24 mouse cellular contexts compared by ENCODE assay signal in the genomic region with DNA sequence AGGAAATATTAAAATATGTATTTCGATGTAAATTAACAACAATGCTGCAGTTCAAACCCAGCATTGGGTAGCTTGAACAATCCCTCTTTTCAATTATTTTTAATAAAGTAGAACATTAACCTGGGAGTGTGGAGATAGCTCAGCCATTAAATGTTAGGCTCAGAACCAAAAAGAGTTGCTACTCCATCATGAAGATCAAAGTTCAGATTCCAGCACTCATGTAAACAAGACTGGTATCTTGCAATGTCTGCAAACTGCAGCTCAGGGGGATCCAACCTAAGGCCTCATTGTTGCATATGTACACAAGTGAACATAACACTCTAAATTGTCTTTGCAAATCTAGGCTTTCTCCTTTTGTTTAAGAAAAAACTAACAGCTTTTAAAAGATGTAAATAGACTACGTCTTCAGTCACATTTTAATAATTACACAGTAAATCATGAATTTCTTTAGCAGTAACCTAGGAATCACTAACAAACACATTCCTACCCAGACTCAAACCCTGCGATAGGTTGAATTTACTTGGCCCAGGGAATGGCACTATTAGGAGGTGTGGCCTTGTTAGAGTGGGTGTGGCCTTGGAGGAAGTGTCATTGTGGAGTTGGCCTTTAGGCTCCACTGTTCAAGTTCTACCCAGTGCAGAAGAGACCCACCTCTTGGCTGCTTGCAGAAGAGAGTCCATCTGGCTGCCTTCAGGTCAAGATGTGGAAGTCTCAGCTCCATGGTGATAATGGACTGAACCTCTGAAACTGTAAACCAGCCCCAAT. TPM values are rescaled to one million over a fixed set of nuclear protein-coding genes. Genes with fewer than 3 reads are reported as not detected.
DNase-seq lines count a peak whose midpoint lies in the region; ATAC-seq and TF ChIP-seq lines count a peak whose summit lies in the region.
"Had no signal": no experiment of that assay in that cellular context is flagged by ENCODE, and none has a peak within 500 bp of the region (broad histone marks: within the 10 kb centered on the region; RNA-seq: fewer than 3 reads in every experiment).

No protein-coding gene starts in this region.

- TF ChIP-seq POLR2A in kidney, adult 2 months (IDR thresholded peaks at IDR 0.05; ENCODE audit: low read depth, low read length): no peak

- no peak overlapping the region for H3K4me2 ChIP-seq in liver, embryonic 15.5 days
- H3K4me2 ChIP-seq in forebrain, embryonic 12.5 days: no peak overlapping the region
- H3K4me2 ChIP-seq: embryonic facial prominence, embryonic 13.5 days; hindbrain, embryonic 12.5 days; limb, embryonic 15.5 days; midbrain, embryonic 11.5 days; neural tube, embryonic 12.5 days had no signal

- peak; percentile 17 for DNase-seq in ZHBTc4 (ENCODE audit: low read depth, low spot score)
- DNase-seq in kidney, adult 2 months: peak; percentile 88
- DNase-seq in kidney, postnatal 14 days: peak; percentile 45
- DNase-seq in adrenal gland, adult 2 months: no peak
- DNase-seq in urinary bladder, adult 2 months (ENCODE audit: low spot score): no peak
- DNase-seq: adrenal gland, postnatal 25 days; B cell, adult 2 months; cerebellum, adult 18-20 months; gastrocnemius, postnatal 14 days; lung, postnatal 36 days; thymus, postnatal 36 days had no signal

- ATAC-seq in liver, embryonic 15.5 days (ENCODE audit: insufficient read depth): peak; percentile 73
- ATAC-seq in forebrain, embryonic 12.5 days (ENCODE audit: low FRiP score): no peak
- ATAC-seq: activated CD4-positive, CD25-positive, alpha-beta regulatory T cell, adult 4 months; inflammation-experienced regulatory T-cells, adult 6 months had no signal

- no peak overlapping the region for H3K4me3 ChIP-seq in kidney, adult 2 months (ENCODE audit: insufficient read depth, low read depth, low read length)
- H3K4me3 ChIP-seq in liver, embryonic 15.5 days (replicated peaks): no peak overlapping the region
- no peak overlapping the region for H3K4me3 ChIP-seq in forebrain, embryonic 12.5 days (replicated peaks)
- H3K4me3 ChIP-seq: embryonic facial prominence, embryonic 13.5 days; hindbrain, embryonic 12.5 days; limb, embryonic 15.5 days; neural tube, embryonic 12.5 days had no signal

- no peak for TF ChIP-seq CTCF in kidney, adult 2 months (conservative IDR thresholded peaks at IDR 0.05; ENCODE audit: insufficient read depth, insufficient read length, low read depth, low read length)

- WGBS in kidney, adult 2 months: 47% methylated on average over 3 of the region's 3 CpGs
- WGBS in liver, embryonic 15.5 days (ENCODE audit: insufficient replicate concordance): 66% methylated on average over 3 of the region's 3 CpGs
- WGBS in forebrain, embryonic 12.5 days: 92% methylated on average over 3 of the region's 3 CpGs

- no peaks in the 10 kb centered on the region for H3K27me3 ChIP-seq in kidney, adult 2 months (replicated peaks; ENCODE audit: control insufficient read depth, insufficient read depth, low read length)
- H3K27me3 ChIP-seq in liver, embryonic 15.5 days: no peaks in the 10 kb centered on the region
- no peaks in the 10 kb centered on the region for H3K27me3 ChIP-seq in forebrain, embryonic 12.5 days
- H3K27me3 ChIP-seq: embryonic facial prominence, embryonic 13.5 days; hindbrain, embryonic 12.5 days; limb, embryonic 15.5 days; neural tube, embryonic 12.5 days had no signal

- no peaks in the 10 kb centered on the region for H3K9me3 ChIP-seq in liver, embryonic 15.5 days (replicated peaks)
- H3K9me3 ChIP-seq in forebrain, embryonic 12.5 days: 0 out of 2 replicates have a peak, but pooled peaks cover 4% of the 10 kb centered on the region
- H3K9me3 ChIP-seq: embryonic facial prominence, embryonic 13.5 days; hindbrain, embryonic 12.5 days; limb, embryonic 15.5 days; neural tube, embryonic 12.5 days had no signal

- no peak overlapping the region for H3K9ac ChIP-seq in liver, embryonic 15.5 days
- no peak overlapping the region for H3K9ac ChIP-seq in forebrain, embryonic 12.5 days
- H3K9ac ChIP-seq: embryonic facial prominence, embryonic 13.5 days; hindbrain, embryonic 12.5 days; limb, embryonic 15.5 days; neural tube, embryonic 12.5 days had no signal

- H3K4me1 ChIP-seq in kidney, adult 2 months (ENCODE audit: control insufficient read depth, insufficient read depth, low read length): peaks cover 5% of the 10 kb centered on the region; the same call in 1 of the 2 replicates
- H3K4me1 ChIP-seq in liver, embryonic 15.5 days (replicated peaks): no peaks in the 10 kb centered on the region
- H3K4me1 ChIP-seq in forebrain, embryonic 12.5 days: no peaks in the 10 kb centered on the region
- H3K4me1 ChIP-seq: embryonic facial prominence, embryonic 13.5 days; hindbrain, embryonic 12.5 days; limb, embryonic 15.5 days; neural tube, embryonic 12.5 days had no signal

- H3K36me3 ChIP-seq in kidney, adult 2 months (ENCODE audit: control insufficient read depth, insufficient read depth, low read length): peaks cover 2% of the 10 kb centered on the region
- peaks cover 8% of the 10 kb centered on the region for H3K36me3 ChIP-seq in liver, embryonic 15.5 days (replicated peaks)
- H3K36me3 ChIP-seq in forebrain, embryonic 12.5 days (replicated peaks): peaks cover 8% of the 10 kb centered on the region

- H3K27ac ChIP-seq in kidney, adult 2 months (ENCODE audit: insufficient read depth, low read depth, low read length): peak overlapping the region; percentile 88
- no peak overlapping the region; the same call in 1 of the 2 replicates for H3K27ac ChIP-seq in liver, embryonic 15.5 days (replicated peaks)
- H3K27ac ChIP-seq in forebrain, embryonic 12.5 days: no peak overlapping the region
- H3K27ac ChIP-seq: embryonic facial prominence, embryonic 13.5 days; hindbrain, embryonic 12.5 days; limb, embryonic 15.5 days; neural tube, embryonic 12.5 days had no signal

RNA-seq across cellular contexts. Expression of a gene that starts 19.1 kb away (rescaled TPM):
- 63.4 and 72.4 TPM in 2 replicates for polyA plus RNA-seq in kidney, adult 2 months (2012; rRNA removed)
- 10.0 and 11.2 TPM in 2 replicates for polyA plus RNA-seq in liver, embryonic 15.5 days (2015; fragmentation: Nextera tagmentation; extraction: Ambion mirVana)
- total RNA-seq in adrenal gland, adult 2 months (2021): 10 to 100 TPM; 18.2 to 23.7 TPM
- 10.7 and 13.8 TPM in 2 replicates for polyA plus RNA-seq in adrenal gland, adult 2 months (2012; rRNA removed)
- polyA plus RNA-seq in urinary bladder, adult 2 months (2012; rRNA removed): 23.4 and 24.7 TPM in 2 replicates
- 32.0 and 36.4 TPM in 2 replicates for polyA plus RNA-seq in forebrain, embryonic 12.5 days (2016; fragmentation: Nextera tagmentation; extraction: Ambion mirVana)

RNA-seq across cellular contexts. Expression of a gene that starts 25.5 kb away (rescaled TPM):
- 4.7 and 6.6 TPM in 2 replicates for polyA plus RNA-seq in kidney, adult 2 months (2012; rRNA removed)
- polyA plus RNA-seq in liver, embryonic 15.5 days (2015; fragmentation: Nextera tagmentation; extraction: Ambion mirVana): 6.5 and 7.7 TPM in 2 replicates
- total RNA-seq in adrenal gland, adult 2 months (2021): 10 to 100 TPM; 11.1 to 13.4 TPM
- polyA plus RNA-seq in adrenal gland, adult 2 months (2012; rRNA removed): 0.33 and 0.94 TPM in 2 replicates
- polyA plus RNA-seq in urinary bladder, adult 2 months (2012; rRNA removed): 14.3 and 15.6 TPM in 2 replicates
- polyA plus RNA-seq in forebrain, embryonic 12.5 days (2016; fragmentation: Nextera tagmentation; extraction: Ambion mirVana): 36.7 and 37.7 TPM in 2 replicates

RNA-seq across cellular contexts. Expression of a gene that starts 39.8 kb away (rescaled TPM):
- 0.25 TPM in 1 of 2 replicates, not detected in the other for polyA plus RNA-seq in kidney, adult 2 months (2012; rRNA removed)
- 0.15 and 0.29 TPM in 2 replicates for polyA plus RNA-seq in liver, embryonic 15.5 days (2015; fragmentation: Nextera tagmentation; extraction: Ambion mirVana)
- total RNA-seq in adrenal gland, adult 2 months (2021): not detected
- polyA plus RNA-seq in adrenal gland, adult 2 months (2012; rRNA removed): not detected in 2 replicates
- 2.7 and 5.3 TPM in 2 replicates for polyA plus RNA-seq in urinary bladder, adult 2 months (2012; rRNA removed)
- polyA plus RNA-seq in forebrain, embryonic 12.5 days (2016; fragmentation: Nextera tagmentation; extraction: Ambion mirVana): 5.6 and 5.7 TPM in 2 replicates
- total RNA-seq: adrenal gland, postnatal 25 days; gastrocnemius, postnatal 14 days; heart, adult 8-10 months; monocyte, adult 5-6 weeks had no signal
- polyA plus RNA-seq: activated CD4-positive, CD25-positive, alpha-beta regulatory T cell, adult 4 months had no signal

RNA-seq across cellular contexts. Expression of a gene that starts 54.9 kb away (rescaled TPM):
- polyA plus RNA-seq in kidney, adult 2 months (2012; rRNA removed): not detected in 2 replicates
- not detected in 2 replicates for polyA plus RNA-seq in liver, embryonic 15.5 days (2015; fragmentation: Nextera tagmentation; extraction: Ambion mirVana)
- total RNA-seq in adrenal gland, adult 2 months (2021): not detected
- polyA plus RNA-seq in adrenal gland, adult 2 months (2012; rRNA removed): not detected in 2 replicates
- polyA plus RNA-seq in urinary bladder, adult 2 months (2012; rRNA removed): 0.10 TPM in 1 of 2 replicates, not detected in the other
- not detected in 2 replicates for polyA plus RNA-seq in forebrain, embryonic 12.5 days (2016; fragmentation: Nextera tagmentation; extraction: Ambion mirVana)
- total RNA-seq: adrenal gland, postnatal 25 days; gastrocnemius, postnatal 14 days; heart, adult 8-10 months; layer of hippocampus, postnatal 14 days; monocyte, adult 5-6 weeks had no signal
- polyA plus RNA-seq: embryonic facial prominence, embryonic 13.5 days; heart, embryonic 16.5 days; hindbrain, embryonic 12.5 days; inflammation-experienced regulatory T-cells, adult 6 months; limb, embryonic 15.5 days; midbrain, embryonic 11.5 days; neural tube, embryonic 12.5 days had no signal

Comparison
In these comparisons a context has a peak if more than half of its experiments do, and no peak if none do; other contexts are left out.
1. DNase-seq: peak in ZHBTc4 (single experiment), kidney, adult 2 months (single experiment) and kidney, postnatal 14 days (single experiment); none in adrenal gland, adult 2 months (single experiment) and urinary bladder, adult 2 months (single experiment).